Mouse (Mus musculus) T-helper 2 cell (primary cell): ENCODE data around the gene Pim1.

Experiments
- in situ Hi-C: fragments of 300-600 bp; cut with MboI, MseI; formaldehyde crosslinking; loops from one replicate; pipeline ENCODE4 v1.15.1; 2025; ENCODE audit warnings: high pct_unique_total_duplicates

Pim1 gene

GRCm38 (mm10) chr17:29519731-29520130 is 29.2 kb downstream of the Pim1 start:
- in situ Hi-C loops: loop anchor here (5.0 to 10.0 kb wide), 2 partner anchors 145 to 262 kb away; no protein-coding TSS in a partner anchor

- in situ Hi-C loops: no loop called here
Observed at GRCm38 (mm10) chr17:29525613-29526012, 35.1 kb downstream of the Pim1 start.

- in situ Hi-C loops: no loop called here
Observed at GRCm38 (mm10) chr17:29528568-29529187, 38.1 kb downstream of the Pim1 start.

GRCm38 (mm10) chr17:29530508-29530907 is 40.0 kb downstream of the Pim1 start:
- in situ Hi-C loops: no loop called here

GRCm38 (mm10) chr17:29531278-29531677 is 40.7 kb downstream of the Pim1 start:
- in situ Hi-C loops: no loop called here

- in situ Hi-C loops: no loop called here
Observed at GRCm38 (mm10) chr17:29531757-29532384, 41.3 kb downstream of the Pim1 start.

- in situ Hi-C loops: no loop called here
Observed at GRCm38 (mm10) chr17:29533866-29534265, 43.3 kb downstream of the Pim1 start.

GRCm38 (mm10) chr17:29540426-29540825 is 49.9 kb downstream of the Pim1 start:
- in situ Hi-C loops: no loop called here

GRCm38 (mm10) chr17:29541419-29541818 is 50.9 kb downstream of the Pim1 start:
- in situ Hi-C loops: no loop called here

GRCm38 (mm10) chr17:29542831-29543690 is 52.5 kb downstream of the Pim1 start:
- in situ Hi-C loops: no loop called here

GRCm38 (mm10) chr17:29544064-29544463 is 53.5 kb downstream of the Pim1 start:
- in situ Hi-C loops: no loop called here

GRCm38 (mm10) chr17:29545241-29545640 is 54.7 kb downstream of the Pim1 start:
- in situ Hi-C loops: no loop called here
